Mouse (Mus musculus) intestine, postnatal 0 days (tissue): ENCODE results near the gene Mpz. TPM values are rescaled to one million over a fixed set of nuclear protein-coding genes. Genes with fewer than 3 reads are reported as not detected.

Source experiments
- ATAC-seq: fragments of 200-750 bp; cut with Nextera tagmentation; 2 replicates; pipeline ENCODE4 v1.8.0; 2017; ENCODE audit warnings: mild to moderate bottlenecking, moderate TSS enrichment, moderate library complexity
- H3K27ac ChIP-seq: fragments of 300-500 bp; sonication (generic); 2 replicates; pipeline ENCODE4 v1.5.1; 2014; ENCODE audit warnings: mild to moderate bottlenecking, low read depth, low read length, moderate library complexity
- H3K27me3 ChIP-seq: fragments of 300-500 bp; sonication (generic); replicated peaks from 2 replicates; pipeline ENCODE4 v1.6.1; 2014; ENCODE audit warnings: low read length, mixed read lengths; ENCODE audit not compliant: control insufficient read depth, insufficient read depth
- H3K36me3 ChIP-seq: fragments of 300-500 bp; sonication (generic); 2 replicates; pipeline ENCODE4 v1.6.1; 2014; ENCODE audit warnings: mild to moderate bottlenecking, moderate library complexity; ENCODE audit not compliant: control insufficient read depth, insufficient read depth
- H3K4me1 ChIP-seq: fragments of 300-500 bp; sonication (generic); replicated peaks from 2 replicates; pipeline ENCODE4 v1.6.1; 2014; ENCODE audit warnings: antibody characterized with exemption, low read length, mixed read lengths; ENCODE audit not compliant: control insufficient read depth, insufficient read depth
- H3K4me2 ChIP-seq: fragments of 300-500 bp; sonication (generic); replicated peaks from 2 replicates; pipeline ENCODE4 v1.6.1; 2014; ENCODE audit warnings: low read depth, mild to moderate bottlenecking, moderate library complexity
- H3K4me3 ChIP-seq: fragments of 300-500 bp; sonication (generic); 2 replicates; pipeline ENCODE4 v1.5.1; 2014; ENCODE audit warnings: low read depth, low read length
- H3K9ac ChIP-seq: fragments of 300-500 bp; sonication (generic); 2 replicates; pipeline ENCODE4 v1.6.1; 2014; ENCODE audit warnings: mild to moderate bottlenecking, low read depth, low read length
- H3K9me3 ChIP-seq: fragments of 300-500 bp; sonication (generic); 2 replicates; pipeline ENCODE4 v1.6.1; 2016; ENCODE audit warnings: mixed run types; ENCODE audit not compliant: control insufficient read depth
- CTCF ChIP-seq: sonication (generic); IDR thresholded peaks from 2 replicates; pipeline ENCODE4 v1.5.1; 2016; ENCODE audit warnings: low read depth, mild to moderate bottlenecking, control low read depth, antibody characterized with exemption, moderate library complexity
- WGBS: fragments of 180-500 bp; shearing (Covaris S2); extraction: QIAGEN DNeasy Blood & Tissue Kit; methylation state at CpG from one replicate; pipeline ENCODE4 v1.1.7; 2014; 5-methylcytosine and 5-hydroxymethylcytosine counted together
- polyA plus RNA-seq: library from polyadenylated mRNA; unstranded; fragments of >200 nt; fragmentation: Nextera tagmentation; extraction: Ambion mirVana; gene quantifications from 2 replicates; pipeline ENCODE4 v1.2.1, GENCODE M21; 2015

The Mpz gene
- polyA plus RNA-seq, 1 experiment from 2014 or later = 1.1 TPM

GRCm38 (mm10) chr1:171105226-171105625 lies 45.3 kb upstream of the Mpz start:
- 79% methylated on average over 6 of the region's 6 CpGs for WGBS
- no peak for TF ChIP-seq CTCF
- H3K4me1 ChIP-seq = no peaks in the 10 kb centered on the region

GRCm38 (mm10) chr1:171109620-171110019 lies 40.9 kb upstream of the Mpz start:
- H3K4me1 ChIP-seq = no peaks in the 10 kb centered on the region
- no peak for TF ChIP-seq CTCF
- no peaks in the 10 kb centered on the region for H3K36me3 ChIP-seq
- H3K9ac ChIP-seq = no peak overlapping the region
- no peaks in the 10 kb centered on the region for H3K9me3 ChIP-seq
- no peaks in the 10 kb centered on the region for H3K27me3 ChIP-seq
- WGBS = 44% methylated on average over 9 of the region's 9 CpGs
- ATAC-seq = no peak
- no peak overlapping the region for H3K4me3 ChIP-seq
- no peak overlapping the region for H3K27ac ChIP-seq
- H3K4me2 ChIP-seq = no peak overlapping the region

More at GRCm38 (mm10) chr1:171105226-171105625, 45.3 kb upstream of the Mpz start:
- Histone ChIP-seq H3K9me3 (no peaks in the 10 kb centered on the region), H3K27me3 (no peaks in the 10 kb centered on the region), H3K4me2 (no peak overlapping the region), H3K4me3 (no peak overlapping the region), H3K9ac (no peak overlapping the region), H3K36me3 (no peaks in the 10 kb centered on the region), H3K27ac (no peak overlapping the region)
- ATAC-seq = no peak

- WGBS = 24% methylated on average over 15 of the region's 15 CpGs
- TF ChIP-seq CTCF = no peak
- Histone ChIP-seq H3K4me1 (no peaks in the 10 kb centered on the region), H3K27me3 (no peaks in the 10 kb centered on the region), H3K36me3 (no peaks in the 10 kb centered on the region), H3K9ac (peak overlapping the region; percentile 50; the same call in 1 of the 2 replicates), H3K4me2 (peak overlapping the region; percentile 76), H3K4me3 (peak overlapping the region; percentile 68), H3K27ac (no peak overlapping the region), H3K9me3 (no peaks in the 10 kb centered on the region)
- ATAC-seq = no peak
Observed at GRCm38 (mm10) chr1:171110659-171111019, 39.9 kb upstream of the Mpz start.

GRCm38 (mm10) chr1:171111020-171111780 lies 39.3 kb upstream of the Mpz start:
- Histone ChIP-seq H3K27ac (peak overlapping the region; percentile 80), H3K4me1 (no peaks in the 10 kb centered on the region), H3K9ac (peak overlapping the region; percentile 50), H3K9me3 (no peaks in the 10 kb centered on the region), H3K4me2 (peak overlapping the region; percentile 76), H3K36me3 (no peaks in the 10 kb centered on the region), H3K27me3 (no peaks in the 10 kb centered on the region), H3K4me3 (peak overlapping the region; percentile 68)
- WGBS = under 1% methylated on average over 38 of the region's 38 CpGs
- peak; percentile 84 for ATAC-seq
- TF ChIP-seq CTCF = peak; percentile 98

- H3K27me3 ChIP-seq = no peaks in the 10 kb centered on the region
- ATAC-seq = no peak
- peak overlapping the region; percentile 76 for H3K4me2 ChIP-seq
- 3% methylated on average over 15 of the region's 15 CpGs for WGBS
- H3K9me3 ChIP-seq = no peaks in the 10 kb centered on the region
- no peaks in the 10 kb centered on the region for H3K36me3 ChIP-seq
- peak overlapping the region; percentile 28 for H3K9ac ChIP-seq
- no peaks in the 10 kb centered on the region for H3K4me1 ChIP-seq
- no peak for TF ChIP-seq CTCF
- H3K4me3 ChIP-seq = peak overlapping the region; percentile 68
- H3K27ac ChIP-seq = peak overlapping the region; percentile 80
Observed at GRCm38 (mm10) chr1:171111781-171112575, 38.5 kb upstream of the Mpz start.

GRCm38 (mm10) chr1:171112986-171113385 lies 37.5 kb upstream of the Mpz start:
- H3K4me2 ChIP-seq = no peak overlapping the region
- WGBS = 74% methylated on average over 4 of the region's 4 CpGs
- no peak overlapping the region for H3K4me3 ChIP-seq
- H3K4me1 ChIP-seq = no peaks in the 10 kb centered on the region
- no peak for ATAC-seq
- no peaks in the 10 kb centered on the region for H3K9me3 ChIP-seq
- H3K9ac ChIP-seq = no peak overlapping the region
- no peaks in the 10 kb centered on the region for H3K36me3 ChIP-seq
- no peak for TF ChIP-seq CTCF
- H3K27me3 ChIP-seq = no peaks in the 10 kb centered on the region
- no peak overlapping the region for H3K27ac ChIP-seq
